Mouse (Mus musculus) heart, postnatal 0 days (tissue): ENCODE data around the gene Slc22a15.

ENCODE experiments used
- CTCF ChIP-seq: IDR thresholded peaks from 2 replicates; pipeline ENCODE4 v1.5.1; 2016; ENCODE audit warnings: antibody characterized with exemption, control low read depth, low read depth
- EP300 ChIP-seq: IDR thresholded peaks from 2 replicates; pipeline ENCODE4 v1.6.1; 2016; ENCODE audit warnings: antibody characterized with exemption, low read depth

GRCm38 (mm10) chr3:101878136-101878535, 46.1 kb downstream of the Slc22a15 start:
- no peak for TF ChIP-seq CTCF
- TF ChIP-seq EP300 = no peak
